Mouse (Mus musculus) forebrain, postnatal 0 days (tissue): ENCODE data around the gene Gm614. TPM values are rescaled to one million over a fixed set of nuclear protein-coding genes. Genes with fewer than 3 reads are reported as not detected.

Experiments
- ATAC-seq: fragments of 200-750 bp; cut with Nextera tagmentation; 2 replicates; pipeline ENCODE4 v1.8.0; 2017; ENCODE audit warnings: mild to moderate bottlenecking, moderate library complexity
- DNase-seq: peaks from one replicate; pipeline ENCODE4 v3.0.0-alpha.2; 2015
- H3K27ac ChIP-seq: fragments of 300-500 bp; sonication (generic); 2 replicates; pipeline ENCODE4 v1.5.1; 2014; ENCODE audit warnings: low read depth, mild to moderate bottlenecking, antibody characterized with exemption, low read length, moderate library complexity, mixed read lengths
- H3K27me3 ChIP-seq: fragments of 300-500 bp; sonication (generic); 2 replicates; pipeline ENCODE4 v1.6.1; 2014; ENCODE audit warnings: mild to moderate bottlenecking, low read length, mixed read lengths; ENCODE audit not compliant: insufficient read depth
- H3K36me3 ChIP-seq: fragments of 300-500 bp; sonication (generic); 2 replicates; pipeline ENCODE4 v1.6.1; 2014; ENCODE audit warnings: mild to moderate bottlenecking, moderate library complexity; ENCODE audit not compliant: insufficient read depth
- H3K4me1 ChIP-seq: fragments of 300-500 bp; sonication (generic); 2 replicates; pipeline ENCODE4 v1.6.1; 2014; ENCODE audit warnings: antibody characterized with exemption; ENCODE audit not compliant: insufficient read depth
- H3K4me2 ChIP-seq: fragments of 300-500 bp; sonication (generic); 2 replicates; pipeline ENCODE4 v1.6.1; 2014; ENCODE audit warnings: low read depth, mild to moderate bottlenecking, moderate library complexity
- H3K4me3 ChIP-seq: fragments of 300-500 bp; sonication (generic); 2 replicates; pipeline ENCODE4 v1.5.1; 2014; ENCODE audit warnings: low read depth, low read length, mixed read lengths
- H3K9ac ChIP-seq: fragments of 300-500 bp; sonication (generic); 2 replicates; pipeline ENCODE4 v1.6.1; 2014; ENCODE audit warnings: mild to moderate bottlenecking
- H3K9me3 ChIP-seq: fragments of 300-500 bp; sonication (generic); 2 replicates; pipeline ENCODE4 v1.6.1; 2016; ENCODE audit warnings: low read length
- CTCF ChIP-seq: sonication (generic); IDR thresholded peaks from 2 replicates; pipeline ENCODE4 v1.5.1; 2016; ENCODE audit warnings: antibody characterized with exemption, control low read depth, low read depth
- WGBS: fragments of 180-500 bp; shearing (Covaris S2); extraction: QIAGEN DNeasy Blood & Tissue Kit; methylation state at CpG from one replicate; pipeline ENCODE4 v1.1.7; 2014; 5-methylcytosine and 5-hydroxymethylcytosine counted together
- polyA plus RNA-seq: library from polyadenylated mRNA; unstranded; fragments of >200 nt; fragmentation: Nextera tagmentation; extraction: Ambion mirVana; gene quantifications from 2 replicates; pipeline ENCODE4 v1.2.1, GENCODE M21; 2015
- total RNA-seq: library from RNA; depleted of rRNA; stranded (reverse); fragments of >200 nt; gene quantifications from 2 replicates; pipeline ENCODE4 v1.2.3, GENCODE M21; 2014

The Gm614 gene
- total and polyA plus RNA-seq, 2 experiments from 2014 or later, result 0.52 TPM; not detected in 1

GRCm38 (mm10) chrX:101273875-101274738, 10.3 kb upstream of the Gm614 start, which contains the start of gene Med12:
Gene Med12 (plus strand): TSS chrX:101274030.
- peak; percentile 82 for DNase-seq
- Histone ChIP-seq H3K4me2 (peak within 1 kb of the TSS; percentile 52), H3K4me3 (peak within 1 kb of the TSS; percentile 48), H3K27ac (peak within 1 kb of the TSS; percentile 64), H3K4me1 (no peaks in the 10 kb centered on the region), H3K27me3 (no peaks in the 10 kb centered on the region), H3K9ac (peak within 1 kb of the TSS; percentile 61), H3K36me3 (peaks cover 5% of the 10 kb centered on the region; the same call in 1 of the 2 replicates), H3K9me3 (no peaks in the 10 kb centered on the region)
- ATAC-seq, result peak; percentile 99
- TF ChIP-seq CTCF, result no peak
- WGBS, result 26% methylated on average over 54 of the region's 54 CpGs

DNA sequence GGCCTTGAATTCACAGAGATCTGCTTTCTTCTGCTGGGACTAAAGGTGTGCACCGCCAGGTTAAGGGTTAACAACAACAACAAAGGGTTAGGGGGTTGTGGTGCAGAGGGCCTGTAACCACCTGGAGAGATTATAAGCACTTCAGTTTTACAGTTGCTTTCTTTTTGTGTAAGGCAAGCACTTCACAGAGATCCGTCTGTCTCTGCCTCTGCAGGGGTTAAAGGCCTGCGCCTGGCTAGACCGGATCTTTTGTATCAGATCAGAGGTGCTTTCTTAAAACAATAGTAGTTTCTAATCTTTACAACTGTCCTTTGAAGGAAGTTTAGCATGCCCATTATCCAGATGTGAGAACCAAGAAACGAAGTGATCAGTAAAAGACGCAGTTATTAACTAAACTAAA, 9.6 kb upstream of the Gm614 start:
- no peak for TF ChIP-seq CTCF
- Histone ChIP-seq H3K27me3 (no peaks in the 10 kb centered on the region), H3K4me3 (peak overlapping the region; percentile 48), H3K4me2 (peak overlapping the region; percentile 52), H3K4me1 (no peaks in the 10 kb centered on the region), H3K27ac (no peak overlapping the region), H3K36me3 (peaks cover 4% of the 10 kb centered on the region; the same call in 1 of the 2 replicates), H3K9me3 (no peaks in the 10 kb centered on the region), H3K9ac (peak overlapping the region; percentile 61)
- 34% methylated on average over 6 of the region's 6 CpGs for WGBS
- no peak for DNase-seq
- ATAC-seq, result no peak

DNA sequence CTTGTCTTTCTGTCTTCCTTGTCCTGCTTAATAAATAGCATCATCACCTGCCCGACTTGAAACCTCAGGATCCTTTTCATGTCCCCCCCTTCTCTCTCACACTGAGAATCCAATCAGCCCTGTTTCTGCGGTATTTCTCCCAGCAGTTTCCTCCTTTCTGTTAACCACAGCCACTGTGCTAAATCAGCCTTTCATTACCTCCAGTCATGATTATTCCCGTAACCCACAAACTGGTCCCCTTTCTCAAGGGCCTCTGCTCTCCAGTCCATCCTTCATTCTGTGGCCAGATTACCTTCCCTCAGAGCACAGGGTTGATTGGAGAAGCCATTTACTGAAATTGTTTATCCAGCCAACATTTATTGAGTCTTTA, 4.9 kb upstream of the Gm614 start, which contains the start of gene Gm20489:
Gm20489 (minus strand) TSS at position 269 of the 370 bp plus-strand sequence.
- Histone ChIP-seq H3K36me3 (no peaks in the 10 kb centered on the region), H3K9ac (no peak within 1 kb of the TSS), H3K27ac (no peak within 1 kb of the TSS), H3K4me3 (no peak within 1 kb of the TSS), H3K9me3 (no peaks in the 10 kb centered on the region), H3K27me3 (no peaks in the 10 kb centered on the region), H3K4me1 (no peaks in the 10 kb centered on the region), H3K4me2 (no peak within 1 kb of the TSS)
- no peak for DNase-seq
- no peak for ATAC-seq
- WGBS, result 67% methylated on average over 3 of the region's 3 CpGs
- TF ChIP-seq CTCF, result no peak

DNA sequence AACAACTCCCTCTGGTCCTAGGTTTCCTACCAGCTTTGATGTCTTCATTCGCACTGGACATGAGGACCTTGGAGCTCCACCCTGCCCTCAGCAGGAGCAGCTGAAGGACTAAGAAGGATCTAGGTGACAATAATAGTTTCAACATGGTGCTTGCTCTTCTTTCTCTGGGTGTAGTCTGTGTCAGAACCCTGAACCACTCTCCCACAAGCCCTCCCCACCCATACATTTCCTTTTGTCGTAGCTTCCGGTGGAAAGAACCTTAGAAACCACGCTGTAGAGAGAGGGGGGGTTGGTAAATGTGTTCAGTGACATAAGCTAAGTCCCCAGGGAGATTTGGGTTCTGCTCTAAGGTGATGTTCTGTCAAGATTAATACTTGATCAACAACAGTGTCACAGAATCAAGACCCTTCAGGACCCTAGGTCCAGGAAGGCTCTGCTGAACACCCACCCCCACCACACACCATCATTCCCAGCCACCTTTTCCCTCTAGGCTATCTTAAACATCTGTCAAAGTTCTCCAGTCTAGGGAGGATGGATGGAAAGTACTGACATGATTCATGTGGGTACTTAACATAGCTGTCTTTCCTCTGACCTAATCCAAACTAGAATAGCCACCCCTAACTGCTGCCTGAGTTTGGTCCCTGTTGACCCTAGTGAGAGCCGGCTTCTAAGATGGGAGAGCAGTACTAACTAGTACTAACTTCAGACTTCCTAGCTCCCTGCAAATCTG, 4.4 kb upstream of the Gm614 start, which contains the start of gene Il2rg:
Il2rg (minus strand) TSS at position 231 of the 730 bp plus-strand sequence.
- ATAC-seq (no peak), DNase-seq (no peak)
- H3K9ac ChIP-seq, result no peak within 1 kb of the TSS
- H3K4me2 ChIP-seq, result no peak within 1 kb of the TSS
- H3K27me3 ChIP-seq, result no peaks in the 10 kb centered on the region
- H3K9me3 ChIP-seq, result no peaks in the 10 kb centered on the region
- WGBS, result 84% methylated on average over 5 of the region's 5 CpGs
- H3K4me3 ChIP-seq, result no peak within 1 kb of the TSS
- TF ChIP-seq CTCF, result no peak
- H3K36me3 ChIP-seq, result no peaks in the 10 kb centered on the region
- no peak within 1 kb of the TSS for H3K27ac ChIP-seq
- no peaks in the 10 kb centered on the region for H3K4me1 ChIP-seq

GRCm38 (mm10) chrX:101266631-101267030, 2.8 kb upstream of the Gm614 start:
- 96% methylated on average over 6 of the region's 6 CpGs for WGBS
- Histone ChIP-seq H3K4me3 (no peak overlapping the region), H3K4me1 (no peaks in the 10 kb centered on the region), H3K4me2 (no peak overlapping the region), H3K27ac (no peak overlapping the region), H3K36me3 (no peaks in the 10 kb centered on the region), H3K9me3 (no peaks in the 10 kb centered on the region), H3K9ac (no peak overlapping the region), H3K27me3 (no peaks in the 10 kb centered on the region)
- DNase-seq, result no peak
- no peak for ATAC-seq
- no peak for TF ChIP-seq CTCF

DNA sequence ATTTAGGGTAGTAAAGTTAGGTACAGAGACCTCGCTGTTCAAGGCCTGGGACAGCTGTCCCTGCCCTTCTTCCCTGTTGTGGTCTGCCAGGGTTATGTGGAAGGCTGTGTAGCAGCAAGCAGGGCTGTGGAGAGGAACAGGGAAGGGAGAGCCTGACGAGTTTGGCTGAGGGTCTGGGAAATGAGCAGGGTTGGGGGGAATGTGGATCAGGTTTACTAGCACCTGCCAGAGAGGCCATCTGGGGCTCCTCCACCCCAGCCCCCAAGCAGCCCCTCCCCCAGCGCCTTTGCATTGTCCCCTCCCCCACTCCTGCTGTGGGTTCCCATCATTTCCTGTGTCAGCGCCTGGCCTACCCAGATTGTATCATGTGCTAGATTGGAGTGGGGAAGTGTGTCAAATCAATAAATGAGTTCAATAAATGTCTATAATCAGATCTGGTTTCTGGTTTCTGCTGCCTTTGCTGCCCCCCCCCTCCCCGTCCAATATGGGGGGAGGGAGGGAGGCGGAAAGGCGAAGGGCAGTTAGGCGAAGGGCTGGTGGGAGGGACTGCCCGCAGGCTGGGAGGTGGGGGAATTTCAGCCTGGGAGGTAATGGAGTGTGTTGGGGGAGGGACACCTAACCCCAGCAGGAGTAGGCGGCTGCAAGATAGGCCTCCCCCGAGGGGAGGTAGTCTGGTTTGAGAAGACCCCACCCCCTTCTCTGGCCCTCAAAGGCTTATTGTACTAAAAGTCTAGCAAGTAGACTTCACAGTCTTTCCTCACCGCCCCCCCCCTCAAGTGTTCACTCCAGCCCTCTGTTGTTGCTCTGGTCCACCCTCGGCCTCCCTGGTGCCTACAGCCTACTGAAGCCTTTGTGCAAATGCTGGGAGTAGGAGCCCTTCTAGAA, 3.1 kb downstream of the Gm614 start:
- H3K27ac ChIP-seq, result no peak overlapping the region
- H3K27me3 ChIP-seq, result no peaks in the 10 kb centered on the region
- DNase-seq, result no peak
- ATAC-seq, result peak; percentile 38
- H3K4me2 ChIP-seq, result no peak overlapping the region
- H3K36me3 ChIP-seq, result no peaks in the 10 kb centered on the region
- WGBS, result 35% methylated on average over 9 of the region's 13 CpGs
- no peak overlapping the region for H3K4me3 ChIP-seq
- no peak for TF ChIP-seq CTCF
- no peak overlapping the region for H3K9ac ChIP-seq
- no peaks in the 10 kb centered on the region for H3K4me1 ChIP-seq
- no peaks in the 10 kb centered on the region for H3K9me3 ChIP-seq
